In genomic region chr11:30743991-30744390, GRCm38 (mm10) we compare ENCODE assay signal across 21 mouse cellular contexts.
"Had no signal": no experiment of that assay in that cellular context is flagged by ENCODE, and none has a peak within 500 bp of the region (broad histone marks: within the 10 kb centered on the region; RNA-seq: fewer than 3 reads in every experiment).

No protein-coding gene starts in this region.

- H3K9ac ChIP-seq: limb, embryonic 12.5 days; limb, embryonic 15.5 days; liver, embryonic 12.5 days; liver, embryonic 15.5 days; lung, embryonic 15.5 days; midbrain, embryonic 13.5 days; neural tube, embryonic 13.5 days had no signal

- H3K36me3 ChIP-seq: limb, embryonic 12.5 days; limb, embryonic 15.5 days; liver, embryonic 12.5 days; liver, embryonic 15.5 days; lung, embryonic 15.5 days; midbrain, embryonic 10.5 days; midbrain, embryonic 13.5 days; neural tube, embryonic 13.5 days had no signal

- DNase-seq: kidney, postnatal 25 days; left cerebral cortex, postnatal 4 days; lung, adult 18-20 months; lung, postnatal 10 days; lung, postnatal 36 days; retina, postnatal 1 day; right cerebral cortex, postnatal 25 days; spleen, adult 18-20 months; thymus, postnatal 25 days had no signal

- H3K4me3 ChIP-seq: layer of hippocampus, adult 2 months; limb, embryonic 12.5 days; limb, embryonic 15.5 days; liver, embryonic 12.5 days; liver, embryonic 15.5 days; lung, embryonic 15.5 days; megakaryocyte, embryonic 14.5 days; midbrain, embryonic 10.5 days; midbrain, embryonic 13.5 days; myocyte; neural tube, embryonic 13.5 days had no signal

- H3K4me1 ChIP-seq: limb, embryonic 12.5 days; limb, embryonic 15.5 days; liver, embryonic 12.5 days; liver, embryonic 15.5 days; lung, embryonic 15.5 days; megakaryocyte, embryonic 14.5 days; neural tube, embryonic 13.5 days had no signal

- H3K27ac ChIP-seq: kidney, postnatal 0 days; layer of hippocampus, adult 2 months; limb, embryonic 12.5 days; limb, embryonic 15.5 days; liver, embryonic 12.5 days; liver, embryonic 15.5 days; lung, embryonic 15.5 days; midbrain, embryonic 10.5 days; midbrain, embryonic 13.5 days; neural tube, embryonic 13.5 days had no signal

- H3K27me3 ChIP-seq: limb, embryonic 12.5 days; limb, embryonic 15.5 days; liver, embryonic 12.5 days; liver, embryonic 15.5 days; lung, embryonic 15.5 days; megakaryocyte, embryonic 14.5 days; midbrain, embryonic 13.5 days; neural tube, embryonic 13.5 days had no signal

- H3K9me3 ChIP-seq: limb, embryonic 12.5 days; limb, embryonic 15.5 days; liver, embryonic 12.5 days; liver, embryonic 15.5 days; lung, embryonic 15.5 days; megakaryocyte, embryonic 14.5 days; midbrain, embryonic 10.5 days; midbrain, embryonic 13.5 days; neural tube, embryonic 13.5 days had no signal
